Mouse (Mus musculus): ENCODE measurements around the gene Gna14.

The Gna14 gene

DNA sequence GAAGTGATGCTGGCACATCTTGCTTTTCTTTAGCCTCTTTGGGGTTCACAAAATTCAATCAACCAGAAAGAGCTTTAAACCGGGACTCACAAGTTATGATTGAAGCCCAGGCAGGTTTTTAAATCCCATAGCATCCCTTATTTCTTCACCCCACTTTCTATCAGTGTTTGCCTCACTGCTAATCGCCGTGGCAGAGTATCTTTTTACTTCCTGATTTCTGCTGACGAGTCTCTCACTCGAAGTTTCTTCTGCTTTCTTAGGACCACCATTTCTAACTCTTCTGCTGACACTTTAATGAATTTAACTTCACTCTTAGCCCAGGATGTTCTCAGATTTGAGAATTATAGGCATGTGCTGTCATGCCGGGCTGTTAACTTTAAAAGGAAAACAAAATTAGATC is 21.6 kb downstream of the Gna14 start:
- no peak for DNase-seq

DNA sequence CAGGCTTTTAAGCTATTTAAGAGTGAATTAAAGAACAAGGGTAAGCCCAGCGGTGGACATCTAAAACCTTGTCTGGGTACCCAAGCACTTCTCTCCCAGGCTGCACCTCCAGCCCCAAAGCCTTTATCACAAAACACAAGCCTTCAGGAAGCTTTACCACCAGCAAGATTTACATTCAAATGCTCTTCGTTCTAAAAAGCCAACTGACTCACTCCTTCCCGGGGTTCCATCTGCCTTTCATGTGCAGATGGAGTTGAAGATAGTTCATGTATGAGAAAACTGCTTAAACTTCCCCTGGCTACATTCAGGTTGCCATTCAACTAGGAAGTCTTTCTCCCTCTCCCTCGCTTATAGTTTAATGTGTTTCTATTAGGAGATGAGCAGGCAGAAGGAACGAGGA is 23.8 kb downstream of the Gna14 start:
- DNase-seq: no peak

DNA sequence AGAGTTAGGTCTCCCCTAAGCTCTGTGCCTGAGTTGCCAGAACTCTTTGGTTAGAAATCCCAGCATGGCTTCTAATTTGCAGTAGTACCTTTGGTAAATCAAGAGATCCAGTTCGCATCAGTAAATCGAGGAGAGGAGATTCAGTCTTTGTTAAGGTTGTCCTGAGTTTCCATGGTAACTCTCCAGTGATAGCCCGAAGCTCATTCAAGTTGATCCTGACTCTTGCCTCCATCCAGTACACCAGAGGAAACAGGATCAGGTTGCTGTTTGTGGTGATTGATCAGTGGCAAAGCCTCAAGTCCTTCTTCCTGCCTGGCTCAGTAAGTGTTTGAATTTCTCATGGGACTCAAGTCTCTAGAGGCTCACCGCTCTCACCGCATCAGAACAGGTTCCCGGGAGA is 24.7 kb downstream of the Gna14 start:
- no peak for DNase-seq

DNA sequence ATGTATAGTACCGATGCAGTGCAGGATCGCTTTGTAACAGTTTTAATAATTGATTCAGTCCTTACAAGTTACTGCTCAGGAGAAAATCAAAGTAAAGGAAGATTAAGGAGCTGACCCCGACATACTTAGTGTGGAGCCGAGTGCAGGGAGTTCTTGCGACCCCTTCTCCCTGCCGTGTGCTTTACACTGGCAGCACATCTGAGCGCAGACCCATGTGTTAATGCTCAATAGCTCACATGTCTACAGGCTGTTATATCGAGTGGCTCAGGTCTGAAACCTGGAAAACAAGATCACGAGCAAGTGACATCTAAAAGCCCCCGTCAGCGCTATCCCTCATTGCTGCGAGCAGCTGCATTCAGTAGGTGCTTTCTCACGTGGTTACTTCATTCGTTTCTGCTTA is 25.3 kb downstream of the Gna14 start:
- no peak for DNase-seq

DNA sequence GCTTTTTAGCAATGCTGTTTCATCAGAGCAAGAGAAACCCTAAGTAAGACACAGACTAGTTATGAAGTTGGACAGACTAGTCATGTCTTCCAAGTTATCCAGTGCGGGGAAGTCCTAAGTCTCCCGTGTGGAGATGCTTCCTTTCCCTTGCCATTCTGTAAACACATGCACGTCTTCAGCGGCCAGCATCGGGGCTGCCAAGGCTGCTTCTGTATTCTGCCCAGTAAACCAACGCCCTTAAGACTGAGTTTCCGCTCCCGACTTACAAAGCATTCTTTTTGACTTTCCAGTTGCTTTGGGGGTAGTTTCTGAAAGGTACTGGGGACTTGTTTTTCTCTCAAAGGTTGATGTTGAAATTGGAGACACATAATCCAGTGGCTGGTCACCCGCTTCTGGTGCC is 26.9 kb downstream of the Gna14 start:
- peak; percentile 32 to 69 for DNase-seq

DNA sequence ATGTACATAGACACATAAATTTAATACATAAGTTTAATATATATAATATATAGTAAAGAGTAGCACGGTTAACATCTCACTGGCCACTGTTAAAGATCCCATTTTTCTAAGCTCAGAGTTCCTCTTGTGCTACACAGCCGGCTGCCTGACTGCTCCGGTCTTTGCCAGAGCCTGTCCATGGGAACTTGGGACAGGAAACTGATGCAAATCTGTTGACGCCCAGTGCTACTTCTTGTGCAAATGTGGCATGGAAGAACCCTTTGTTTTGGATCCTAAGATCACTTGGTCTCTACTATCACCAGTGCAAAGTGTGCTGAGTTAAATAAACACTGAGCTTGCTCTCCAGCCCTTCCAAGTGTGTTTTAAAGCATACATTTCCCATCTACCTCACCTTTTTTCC is 29.2 kb downstream of the Gna14 start:
- peak; percentile 39 to 69 for DNase-seq

DNA sequence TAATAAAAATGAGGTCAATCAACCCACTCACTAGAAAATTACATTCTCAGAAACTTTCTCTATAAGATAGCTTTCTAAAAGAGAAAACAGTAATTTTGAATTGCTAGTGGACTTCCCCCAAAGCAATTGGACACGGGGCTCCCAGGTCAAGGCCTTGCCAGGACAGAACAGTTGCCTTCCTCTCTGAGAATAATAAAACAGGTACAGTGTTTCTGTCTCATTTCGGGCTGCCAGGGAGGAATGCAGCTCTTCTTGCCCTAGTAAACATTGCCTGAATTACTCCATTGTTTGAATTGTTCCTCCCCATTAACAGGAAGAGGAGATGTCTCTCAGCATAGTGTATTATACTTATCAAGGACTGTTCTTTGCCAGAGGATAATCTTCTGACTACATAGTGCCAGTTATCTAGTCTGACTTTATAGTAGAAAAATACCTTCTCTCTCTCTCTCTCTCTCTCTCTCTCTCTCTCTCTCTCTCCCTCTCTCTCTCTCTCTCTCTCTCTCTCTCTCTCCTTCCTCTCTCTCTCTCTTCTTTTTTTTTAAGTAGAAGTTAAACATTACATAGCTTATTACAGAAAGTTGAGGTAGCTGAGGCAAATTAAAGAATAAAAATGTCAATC is 33.3 kb downstream of the Gna14 start:
- DNase-seq: no peak

DNA sequence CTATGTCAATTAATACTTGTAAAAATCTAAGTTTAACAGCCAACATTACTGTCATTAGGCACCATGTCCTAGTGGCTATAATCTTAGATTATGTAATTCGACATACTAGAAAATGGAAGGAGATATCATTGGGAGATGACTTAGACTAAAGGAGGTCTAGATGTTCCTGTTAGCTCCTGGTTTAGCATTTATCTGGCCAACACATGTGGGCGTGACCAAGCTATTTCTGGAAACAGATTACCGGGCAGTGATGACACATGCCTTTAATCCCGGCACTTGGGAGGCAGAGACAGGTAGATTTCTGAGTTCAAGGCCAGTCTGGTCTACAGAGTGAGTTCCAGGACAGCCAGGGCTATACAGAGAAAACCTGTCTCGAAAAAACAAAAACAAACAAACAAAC is 37.1 kb downstream of the Gna14 start:
- no peak for DNase-seq

DNA sequence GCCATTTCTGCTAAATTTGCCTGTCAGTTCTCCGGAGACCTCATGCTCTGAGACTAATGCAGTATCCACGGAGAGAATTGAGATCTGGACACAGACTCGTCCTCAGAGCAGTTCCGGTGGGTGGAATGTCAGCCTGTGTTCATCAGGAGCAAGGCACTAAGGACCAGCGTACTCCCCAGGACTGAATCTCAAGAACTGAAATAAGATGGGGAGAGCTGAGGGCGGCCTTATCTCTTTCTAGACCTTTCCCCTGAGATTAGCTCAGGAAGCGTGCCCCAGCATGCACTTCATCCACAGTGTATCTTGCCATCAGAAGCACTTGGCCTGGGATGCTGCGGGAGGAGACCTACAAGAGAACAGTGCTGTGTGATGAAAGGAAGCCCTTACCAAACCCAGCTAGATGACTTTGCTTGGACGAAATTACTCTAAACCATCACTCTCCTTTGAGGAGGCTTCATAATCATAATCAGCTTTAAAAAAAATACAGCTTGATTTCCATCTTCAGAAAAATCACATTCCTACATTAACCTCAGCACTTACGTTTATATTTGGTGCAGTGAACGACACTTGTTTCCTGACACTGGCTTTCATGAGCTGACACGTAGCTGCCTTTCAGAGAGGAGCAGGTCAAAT is 41.9 kb downstream of the Gna14 start:
- DNase-seq: no peak

DNA sequence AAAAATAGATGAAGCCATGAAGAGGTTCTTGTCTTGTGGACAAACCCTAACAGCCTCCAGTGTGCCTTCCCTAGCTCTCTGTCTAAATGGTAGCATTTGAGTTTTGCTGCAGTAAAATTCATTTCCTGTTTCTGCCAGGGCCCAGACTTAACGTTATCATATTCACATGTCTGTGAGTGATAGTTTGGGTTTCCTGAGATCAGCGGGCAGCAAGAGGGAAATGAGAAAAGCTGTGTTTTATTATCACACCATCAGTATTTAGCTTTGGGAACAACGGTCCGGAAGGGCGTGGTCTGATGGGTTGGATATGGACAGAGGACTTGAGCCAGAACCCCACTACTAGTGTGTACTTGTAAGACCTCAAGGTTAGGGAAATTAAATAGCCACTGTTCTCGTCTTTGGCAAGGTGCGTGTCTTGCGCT is 42.6 kb downstream of the Gna14 start:
- DNase-seq: peak; percentile 61 to 70

DNA sequence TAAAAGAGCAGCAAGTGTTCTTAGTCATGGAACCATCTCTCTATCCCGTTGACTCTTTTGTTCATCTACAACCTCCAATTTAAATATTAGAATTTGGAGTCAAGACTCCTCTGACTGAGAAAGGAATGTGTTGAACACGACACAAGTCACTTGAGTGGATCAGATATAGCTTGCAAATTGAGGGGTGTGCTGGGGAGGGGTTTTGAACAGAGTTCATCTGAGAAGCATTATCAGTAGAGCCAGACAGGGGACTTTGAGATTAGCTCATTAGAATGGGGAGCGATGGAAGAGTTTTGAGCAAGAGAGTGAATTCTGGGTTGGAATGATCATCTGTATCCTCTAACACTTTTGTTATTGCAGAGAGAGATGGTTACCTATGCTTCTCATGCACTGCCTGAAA is 46.5 kb downstream of the Gna14 start:
- no peak for DNase-seq

DNA sequence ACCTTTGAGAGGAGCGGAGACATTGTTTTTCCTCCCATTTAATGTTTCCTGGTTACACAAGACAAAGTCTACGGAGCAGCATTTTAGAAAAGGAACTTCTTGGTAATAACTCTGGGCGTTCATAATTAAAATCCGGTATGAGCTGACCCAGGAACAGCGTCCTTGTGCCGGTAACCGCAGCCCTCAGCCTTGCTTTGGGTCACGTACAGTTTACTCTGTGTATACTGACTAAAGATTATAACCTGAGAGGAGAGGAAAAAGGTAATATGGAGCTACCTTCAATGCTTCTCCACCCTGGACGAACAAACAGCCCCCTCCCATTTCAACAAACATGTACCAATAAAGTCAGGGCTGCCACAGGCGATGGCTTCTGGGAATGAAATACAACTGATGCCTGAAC is 48.7 kb downstream of the Gna14 start:
- DNase-seq: no peak

DNA sequence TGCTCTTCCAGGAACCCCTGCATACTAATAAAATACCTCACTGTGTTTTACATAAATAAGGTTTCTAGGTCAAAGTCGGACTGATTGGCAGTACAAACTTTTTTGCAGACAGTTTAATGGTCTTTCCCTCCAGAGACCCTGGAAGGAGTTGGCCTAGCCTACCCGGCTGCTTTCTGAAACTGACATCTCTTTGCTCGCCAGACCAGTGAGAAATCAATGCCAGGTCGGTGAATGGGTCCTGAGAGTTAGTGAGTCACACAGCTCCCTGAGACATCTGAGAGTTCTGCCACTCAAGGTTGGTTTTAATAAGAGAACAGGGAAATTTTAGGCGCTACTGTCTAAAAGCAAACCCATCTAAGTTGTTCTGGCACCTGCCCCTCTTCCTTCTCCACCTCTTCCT is 49.1 kb downstream of the Gna14 start:
- DNase-seq: no peak

DNA sequence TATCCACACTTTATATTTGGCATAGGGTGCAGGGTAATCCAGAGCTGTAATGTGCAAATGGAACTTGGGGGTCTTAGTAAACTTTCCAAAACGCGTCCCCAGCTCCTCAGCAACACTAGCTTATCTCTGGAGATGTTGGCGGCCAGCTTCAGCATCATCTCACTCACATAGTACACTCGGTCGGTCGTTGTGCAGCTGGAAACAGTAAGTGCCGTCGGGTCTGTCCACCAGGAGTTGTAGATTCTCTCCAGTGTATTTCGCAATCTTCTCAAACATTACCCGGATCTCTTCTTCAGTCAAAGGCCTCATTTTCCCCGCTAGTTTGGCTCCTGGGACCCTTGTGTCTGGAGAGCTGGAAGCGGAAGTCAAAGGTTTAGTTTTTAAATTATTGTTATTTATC is 55.2 kb downstream of the Gna14 start:
- DNase-seq: peak in 1 of 2 experiments; percentile 27

DNA sequence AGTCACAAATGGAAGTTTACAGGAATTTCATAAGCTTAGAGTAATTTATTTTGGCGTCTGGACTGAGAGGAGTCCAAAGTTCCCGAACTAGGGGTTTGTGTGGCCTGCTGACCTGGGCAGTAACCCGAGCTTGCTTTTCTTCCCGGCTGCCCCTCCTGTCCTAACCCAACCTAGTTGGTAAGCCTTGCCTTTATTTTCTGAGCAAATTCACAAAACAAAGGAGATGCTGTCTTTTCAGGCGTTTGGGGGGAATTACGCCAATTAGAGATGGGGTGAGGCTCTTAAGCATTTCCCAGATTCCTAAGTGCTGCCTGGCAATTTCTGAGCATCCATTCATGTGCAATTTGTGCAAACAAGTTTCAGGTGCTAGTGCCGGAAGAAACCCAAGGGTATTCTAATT is 55.9 kb downstream of the Gna14 start:
- DNase-seq: no peak

DNA sequence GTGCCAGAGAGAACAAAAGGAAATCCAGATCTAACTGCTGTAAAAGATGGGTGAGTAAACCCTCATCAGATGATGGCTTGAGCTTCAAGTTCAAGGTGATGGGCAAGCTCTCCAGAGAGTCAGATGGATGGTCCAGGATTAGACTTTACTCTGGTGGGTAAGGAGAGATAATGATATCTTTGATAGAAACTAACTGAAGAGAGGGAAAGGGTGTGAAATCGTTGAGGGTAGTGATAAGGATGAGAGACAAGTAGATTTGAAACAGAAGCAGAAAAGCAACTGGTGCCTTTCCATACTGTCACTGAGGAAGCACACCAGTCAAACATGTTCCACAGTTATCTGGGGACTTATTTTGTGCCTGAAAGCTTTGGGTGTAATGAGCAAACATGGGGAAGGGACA is 56.9 kb downstream of the Gna14 start:
- DNase-seq: no peak

DNA sequence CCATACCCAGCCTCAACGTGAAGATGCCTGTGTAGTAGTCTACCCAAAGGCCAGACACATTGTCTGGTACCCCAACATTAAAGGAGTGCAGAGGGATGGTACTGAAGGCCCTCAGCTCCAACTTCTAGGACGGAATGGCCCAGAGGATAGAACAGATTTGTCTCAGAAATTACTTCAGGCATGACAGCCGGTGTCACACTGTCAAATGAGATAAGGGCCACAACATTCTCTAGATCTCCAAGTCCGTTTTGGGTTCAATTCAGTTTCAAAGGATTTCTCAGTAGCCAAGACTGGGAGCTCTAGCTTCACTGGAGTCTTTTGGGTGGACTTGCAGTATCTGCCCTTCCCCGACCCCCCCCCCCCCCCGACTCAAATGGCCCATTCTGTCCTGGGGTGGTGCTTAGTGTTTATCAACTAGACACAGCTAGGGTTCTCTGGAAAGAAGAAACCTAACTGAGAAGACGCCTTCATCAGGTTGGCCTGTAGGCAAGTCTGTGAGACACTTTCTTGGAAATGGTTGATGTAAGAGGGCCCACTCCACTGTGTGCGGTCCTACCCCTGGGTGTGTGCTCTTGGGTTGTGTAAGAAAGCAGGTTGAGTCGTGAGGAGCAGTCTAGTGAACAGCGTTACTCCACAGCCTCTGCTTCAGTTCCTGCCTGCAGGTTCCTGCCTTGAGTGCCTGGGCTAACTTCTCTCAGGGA is 59.4 kb downstream of the Gna14 start:
- no peak for DNase-seq

DNA sequence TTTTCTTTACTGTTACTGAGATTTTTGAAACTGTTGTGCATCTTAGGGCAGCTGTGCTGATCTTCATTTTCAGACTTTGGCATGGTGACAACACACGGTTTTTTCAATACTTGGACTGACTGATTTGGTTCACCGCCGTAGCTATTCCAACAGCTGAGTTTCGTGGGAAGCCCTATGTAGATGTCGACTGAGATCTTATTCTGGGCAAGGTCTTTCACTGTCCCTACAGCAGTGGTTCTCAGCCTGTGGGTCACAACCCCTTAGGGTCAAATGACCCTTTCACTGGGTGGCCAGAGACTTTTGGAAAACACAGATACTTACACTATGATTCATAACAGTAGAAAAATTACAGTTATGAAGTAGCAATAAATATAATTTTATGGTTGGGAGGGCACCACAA is 60.5 kb downstream of the Gna14 start:
- DNase-seq: no peak

DNA sequence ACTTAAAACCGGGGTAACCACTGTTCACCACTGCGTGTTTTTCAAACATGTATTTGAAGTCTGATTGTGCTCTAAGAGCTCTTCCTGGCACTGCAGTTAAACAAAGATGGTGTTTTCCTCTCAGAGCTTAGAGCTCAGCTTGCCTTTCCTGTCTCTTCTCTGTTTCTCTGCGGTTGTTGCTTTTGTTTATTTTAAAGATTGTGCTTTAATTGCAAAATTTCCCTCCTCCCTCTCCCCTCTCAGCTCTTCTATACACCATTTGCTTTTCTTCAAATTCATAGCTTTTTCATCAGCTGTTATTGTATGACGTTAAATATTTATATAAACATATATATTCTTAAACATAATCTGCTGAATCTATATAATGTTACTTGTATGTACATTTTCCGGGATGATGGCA is 66.5 kb downstream of the Gna14 start:
- no peak for DNase-seq

DNA sequence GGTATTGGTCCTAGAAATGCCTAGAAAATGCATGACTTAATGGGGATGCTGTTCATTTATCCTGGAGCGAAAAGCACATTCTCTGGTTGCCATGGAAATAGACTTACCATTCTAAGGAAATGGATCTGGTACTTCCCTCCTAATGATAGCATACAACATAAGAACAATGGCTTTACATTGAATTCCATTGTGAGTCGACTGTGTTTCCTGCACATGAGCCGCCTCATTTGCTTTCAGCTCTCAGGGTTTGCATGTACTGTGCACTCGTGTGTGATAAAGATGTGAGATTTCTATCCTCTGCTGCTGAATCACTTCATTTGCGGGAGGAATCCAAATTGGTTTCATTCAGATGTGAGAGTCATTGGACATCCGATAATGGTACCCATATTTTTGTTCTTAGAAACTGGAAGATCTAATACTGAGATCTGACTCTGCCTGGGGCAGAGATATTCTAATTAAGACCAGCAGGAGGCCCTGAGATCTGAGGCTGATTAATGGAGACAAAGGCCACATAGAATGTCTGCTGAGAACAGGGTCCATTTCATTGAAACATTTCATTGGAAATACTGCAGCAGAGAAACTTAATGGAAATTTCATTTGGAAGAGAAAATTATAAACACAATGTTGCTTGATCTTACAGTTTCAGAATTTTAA is 71.3 kb downstream of the Gna14 start:
- no peak for DNase-seq

DNA sequence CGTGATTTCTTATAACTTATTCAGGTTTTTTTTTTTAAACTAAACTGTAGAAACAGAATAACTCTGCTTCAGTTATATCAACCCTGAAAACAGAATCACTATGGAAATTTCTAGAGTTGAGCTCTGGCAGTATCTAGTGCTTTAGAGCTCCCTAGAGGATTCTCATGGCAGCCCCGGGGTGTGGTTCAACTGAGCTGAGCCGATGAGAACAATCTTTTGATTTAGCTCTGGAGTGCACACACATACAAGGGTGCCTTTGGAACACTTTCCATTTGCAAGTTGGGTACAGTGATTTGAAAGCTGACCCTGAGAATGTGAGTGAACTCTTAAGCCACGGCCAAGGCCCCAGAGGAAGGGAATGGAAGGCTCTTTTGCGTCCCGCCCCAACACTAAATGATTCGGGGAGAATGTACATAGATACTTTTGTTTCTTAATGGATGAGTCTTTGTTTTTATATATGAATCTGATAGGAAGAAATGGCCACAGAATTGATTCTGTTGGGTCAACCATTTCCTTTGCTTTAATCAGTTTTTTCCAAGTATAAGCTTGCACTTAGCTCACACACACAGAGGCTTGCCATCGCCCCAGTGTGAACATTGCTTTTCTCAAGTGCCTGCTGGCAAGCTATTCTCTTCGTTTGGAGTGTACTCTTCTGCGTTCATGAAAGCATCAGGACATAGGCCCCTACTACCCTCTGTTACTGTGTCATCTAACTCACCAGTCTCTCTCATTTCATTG is 75.0 kb downstream of the Gna14 start:
- no peak for DNase-seq

DNA sequence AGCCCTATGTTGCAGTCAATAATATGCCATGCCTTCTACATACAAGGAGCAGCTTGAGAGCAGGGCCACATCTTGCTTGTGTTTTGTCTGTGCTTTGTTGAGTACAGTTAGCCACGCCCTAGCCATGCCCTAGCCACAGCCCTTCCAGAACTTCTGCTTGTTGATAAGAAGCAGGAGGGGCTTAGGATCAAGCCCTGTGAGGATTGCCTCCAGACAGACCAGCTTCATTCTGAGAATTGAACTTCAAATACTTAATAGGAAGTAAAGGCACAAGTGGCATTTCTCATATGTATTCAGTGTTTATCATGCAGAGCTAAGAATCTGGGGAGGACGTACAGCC is 75.5 kb downstream of the Gna14 start:
- DNase-seq: no peak

DNA sequence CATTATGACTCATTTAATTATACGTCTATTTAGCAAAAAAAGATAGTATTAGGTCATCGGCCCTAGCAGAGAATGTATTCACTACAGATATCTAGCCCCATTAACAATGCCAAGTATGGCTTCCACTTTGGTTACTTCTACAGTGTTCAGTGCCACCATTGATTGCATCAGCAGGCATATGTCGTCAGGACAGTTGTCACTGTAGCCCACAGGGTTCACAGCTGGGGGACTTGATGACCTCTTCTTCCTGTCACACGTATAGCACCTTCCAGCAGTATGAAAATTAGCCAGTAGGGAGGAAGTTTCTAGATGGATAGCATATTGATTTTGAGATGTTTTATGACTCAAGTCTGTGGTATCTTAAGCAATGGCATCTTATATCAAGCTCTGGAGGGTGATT is 78.6 kb downstream of the Gna14 start:
- DNase-seq: no peak

DNA sequence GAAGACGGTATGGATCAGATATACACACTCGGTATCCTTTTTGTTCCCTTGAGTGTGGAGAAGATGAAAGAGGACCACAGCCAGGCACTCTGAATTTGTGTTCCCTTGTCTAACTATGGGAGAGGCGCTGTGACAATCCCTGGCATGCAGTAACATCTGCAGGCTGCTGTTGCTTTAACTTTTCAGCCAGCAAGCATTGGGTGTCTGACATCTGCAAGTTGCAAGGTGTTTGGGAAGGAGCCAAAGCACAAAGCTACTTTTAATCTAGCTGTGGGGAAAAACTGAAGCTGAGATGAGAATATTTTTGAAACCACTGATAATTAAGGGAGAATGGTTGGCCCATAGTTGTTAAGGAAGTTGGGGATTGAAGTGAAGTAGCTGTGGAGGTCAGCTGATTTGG is 83.0 kb downstream of the Gna14 start:
- DNase-seq: no peak
